Mouse (Mus musculus) embryonic fibroblast, embryonic 13.5 days (primary cell): ENCODE data around the gene 9130019O22Rik.

Source experiments
- CTCF ChIP-seq: IDR thresholded peaks from 2 replicates; pipeline ENCODE4 v1.5.1; 2011; ENCODE audit warnings: mild to moderate bottlenecking, control low read depth, low read length, moderate library complexity, borderline replicate concordance; ENCODE audit not compliant: insufficient read depth
- POLR2A ChIP-seq: IDR thresholded peaks from 2 replicates; pipeline ENCODE4 v1.6.1; 2011; ENCODE audit warnings: low read depth, mild to moderate bottlenecking, control low read depth, low read length, moderate library complexity

GRCm38 (mm10) chr7:127402980-127403379 lies 16.0 kb upstream of the 9130019O22Rik start:
- TF ChIP-seq CTCF (no peak), POLR2A (no peak)
